Mouse (Mus musculus): Measurements from ENCODE around the gene Gtf2h5. TPM values are rescaled to one million over a fixed set of nuclear protein-coding genes. Genes with fewer than 3 reads are reported as not detected.
A peak's percentile ranks its signal among the peaks of the same experiment; 100 is the strongest.

Gtf2h5 gene
- 37.4 and 39.6 TPM in 2 replicates for total RNA-seq (2017)

DNA sequence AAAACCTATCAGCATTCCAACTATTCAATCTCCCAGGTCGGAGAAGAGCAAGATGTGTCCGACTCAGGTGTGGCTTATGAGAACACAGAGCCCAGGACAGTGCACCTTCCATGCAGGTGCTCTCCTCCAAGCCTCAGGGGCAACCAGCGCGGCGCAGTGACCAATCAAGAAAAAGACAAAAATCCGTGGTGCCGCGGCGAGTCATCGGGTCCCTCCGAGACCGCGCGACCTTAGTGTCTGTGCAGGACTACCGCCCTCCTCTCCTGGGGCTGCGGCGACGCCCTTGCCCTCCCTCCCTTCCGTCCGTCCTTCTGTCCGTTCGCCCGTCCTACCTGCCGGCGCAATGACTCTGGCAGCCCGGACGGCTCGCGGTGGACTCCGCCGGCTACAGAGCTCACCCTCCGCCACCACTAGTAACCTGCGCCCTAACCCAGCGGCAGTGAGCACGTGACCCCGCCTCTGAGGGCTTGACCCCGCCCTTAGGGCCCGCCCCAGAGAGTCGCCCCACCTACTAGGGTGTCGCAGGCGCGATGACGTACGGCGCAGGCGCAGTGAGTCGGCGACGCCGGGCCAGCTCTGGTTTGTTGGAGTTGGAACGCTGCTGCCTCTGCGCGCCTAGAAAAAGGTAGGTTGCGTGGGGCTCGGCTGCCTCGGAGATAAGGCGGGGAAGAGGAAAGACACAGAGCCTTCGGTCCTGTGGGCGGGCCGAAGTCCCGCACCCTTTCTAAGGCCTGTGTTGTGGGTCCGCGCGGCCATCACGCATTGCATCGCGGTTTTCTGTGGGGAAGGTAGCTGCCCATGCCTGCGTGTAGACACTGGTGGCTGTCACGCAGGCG, at the start of gene Gtf2h5, which contains the start of gene Serac1:
Gene Gtf2h5, plus strand, starts transcription at position 500 of the 836 bp plus-strand sequence.
Gene Serac1, minus strand, starts transcription at position 455 of the 836 bp plus-strand sequence.
- ATAC-seq (ENCODE audit: extremely low read depth, insufficient number of reproducible peaks, low FRiP score, poor library complexity, severe bottlenecking): peak; percentile 93

DNA sequence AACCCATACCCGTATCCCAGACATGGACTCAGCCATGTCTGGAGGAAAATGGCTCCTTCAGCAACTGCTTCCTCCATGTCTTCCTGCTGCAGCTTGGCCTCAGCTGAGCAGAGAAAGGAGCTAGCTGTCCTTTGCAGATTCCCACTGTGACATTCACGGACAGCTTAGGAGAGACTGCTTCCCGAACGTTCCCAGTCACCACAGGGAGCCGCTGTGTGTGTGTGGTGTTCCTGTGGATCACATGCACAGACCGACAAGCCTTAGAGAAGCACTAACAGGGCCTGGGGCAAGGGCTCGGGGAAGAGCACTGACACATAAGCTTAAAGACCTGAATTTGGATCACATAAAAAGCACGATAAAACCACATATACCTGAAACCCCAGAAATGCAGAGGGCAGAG, 43.9 kb upstream of the Gtf2h5 start:
- ATAC-seq (ENCODE audit: extremely low read depth, insufficient number of reproducible peaks, low FRiP score, poor library complexity, severe bottlenecking): no peak

DNA sequence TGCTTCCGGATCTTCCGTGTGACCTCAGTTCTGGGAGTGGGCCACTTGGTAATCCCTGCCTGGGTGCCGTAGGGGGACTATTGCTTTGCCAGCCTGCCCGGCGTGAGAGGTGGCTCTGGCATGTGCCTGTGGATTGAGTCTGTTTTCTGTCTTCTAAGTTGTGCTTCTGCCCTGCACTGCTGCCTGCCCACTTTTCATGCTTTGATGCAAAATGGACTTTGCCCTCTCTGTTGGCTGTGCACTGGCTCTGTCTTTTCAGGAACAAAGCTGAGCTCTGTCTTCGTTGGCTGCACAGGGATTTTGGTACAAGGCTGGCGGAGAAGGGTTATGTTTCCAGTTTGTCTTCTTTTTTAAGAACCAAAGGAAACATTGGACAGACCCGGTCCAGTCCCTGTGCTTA, 43.1 kb upstream of the Gtf2h5 start:
- ATAC-seq (ENCODE audit: extremely low read depth, insufficient number of reproducible peaks, low FRiP score, poor library complexity, severe bottlenecking): no peak

DNA sequence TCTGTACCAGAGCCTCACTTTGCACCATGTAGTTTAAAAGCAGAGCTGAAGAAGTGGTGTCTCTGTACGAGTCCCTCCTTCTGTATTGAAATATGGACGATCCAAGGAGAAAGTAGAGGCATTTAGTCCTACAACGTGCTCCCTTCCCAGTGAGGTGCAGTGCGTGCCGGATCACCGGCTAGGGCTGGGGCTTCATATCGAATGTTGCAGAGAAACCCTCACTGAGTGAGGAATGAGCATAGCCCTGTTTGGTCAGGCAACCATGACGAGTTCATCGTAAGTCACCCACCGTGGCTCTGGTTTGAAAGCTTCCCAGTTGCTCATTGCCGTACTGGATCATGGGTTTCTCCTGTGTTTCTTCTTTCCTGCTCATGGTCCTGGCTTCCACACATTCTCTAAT, 42.7 kb upstream of the Gtf2h5 start:
- no peak for ATAC-seq (ENCODE audit: extremely low read depth, insufficient number of reproducible peaks, low FRiP score, poor library complexity, severe bottlenecking)

DNA sequence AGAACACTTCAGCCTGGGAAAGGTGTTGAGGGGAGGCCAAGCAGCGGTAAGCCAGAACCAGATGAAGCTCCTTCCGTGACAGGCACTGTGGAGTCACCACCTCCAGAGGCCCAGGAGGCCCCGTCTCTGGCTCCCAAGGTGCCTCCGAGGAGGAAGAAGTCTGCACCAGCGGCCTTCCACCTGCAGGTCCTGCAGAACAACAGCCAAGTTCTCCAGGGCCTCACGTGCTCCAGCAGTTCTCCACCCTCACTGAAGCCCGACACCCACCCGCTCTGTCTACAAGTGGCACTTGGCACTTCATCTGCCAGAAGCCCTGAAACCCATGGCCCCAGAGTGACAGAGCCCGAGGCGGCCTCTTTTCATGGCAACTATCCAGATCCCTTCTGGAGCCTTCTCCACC, 42.1 kb upstream of the Gtf2h5 start:
- ATAC-seq (ENCODE audit: extremely low read depth, insufficient number of reproducible peaks, low FRiP score, poor library complexity, severe bottlenecking): no peak

DNA sequence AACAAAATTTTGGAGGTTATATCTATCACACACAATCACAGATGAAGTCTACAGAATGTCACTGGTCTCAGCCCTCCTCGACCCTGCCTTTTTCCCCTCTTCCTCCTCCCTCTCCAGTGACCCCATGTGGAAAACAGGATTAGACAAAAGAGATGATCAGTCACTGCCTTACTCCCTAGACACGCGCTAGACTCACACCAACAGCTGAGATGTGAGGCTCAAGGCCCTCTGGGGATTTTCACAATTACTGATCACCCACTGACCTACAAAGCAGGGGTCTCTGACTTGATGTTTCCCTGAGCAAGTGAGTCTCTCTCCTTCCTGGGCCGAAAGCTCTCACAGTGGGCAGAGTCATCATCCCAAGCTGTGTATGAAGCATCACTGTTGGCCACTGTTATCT, 26.8 kb upstream of the Gtf2h5 start:
- ATAC-seq (ENCODE audit: extremely low read depth, insufficient number of reproducible peaks, low FRiP score, poor library complexity, severe bottlenecking): no peak

DNA sequence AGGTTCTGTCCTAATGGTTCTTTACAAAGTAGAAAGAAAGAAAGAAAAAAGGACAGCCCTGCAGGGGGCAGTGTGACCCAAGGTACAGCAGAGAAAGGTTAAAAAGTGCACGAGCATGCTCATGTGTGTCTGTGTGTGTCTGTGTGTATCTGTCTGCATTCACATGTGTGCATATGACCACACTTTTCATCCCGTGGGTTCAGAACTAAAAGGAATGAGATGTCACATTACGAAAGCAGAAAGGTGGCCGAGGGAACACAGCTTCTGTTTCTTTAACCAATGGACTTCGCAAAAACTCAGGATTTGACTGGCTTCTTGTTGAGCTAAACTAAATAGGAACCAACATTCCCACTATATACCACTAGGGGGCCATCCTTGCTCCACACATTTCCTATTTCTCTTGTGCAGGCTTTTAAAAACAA, 24.6 kb upstream of the Gtf2h5 start:
- peak; percentile 46; the same call in 1 of the 2 replicates for ATAC-seq (ENCODE audit: extremely low read depth, insufficient number of reproducible peaks, low FRiP score, poor library complexity, severe bottlenecking)

DNA sequence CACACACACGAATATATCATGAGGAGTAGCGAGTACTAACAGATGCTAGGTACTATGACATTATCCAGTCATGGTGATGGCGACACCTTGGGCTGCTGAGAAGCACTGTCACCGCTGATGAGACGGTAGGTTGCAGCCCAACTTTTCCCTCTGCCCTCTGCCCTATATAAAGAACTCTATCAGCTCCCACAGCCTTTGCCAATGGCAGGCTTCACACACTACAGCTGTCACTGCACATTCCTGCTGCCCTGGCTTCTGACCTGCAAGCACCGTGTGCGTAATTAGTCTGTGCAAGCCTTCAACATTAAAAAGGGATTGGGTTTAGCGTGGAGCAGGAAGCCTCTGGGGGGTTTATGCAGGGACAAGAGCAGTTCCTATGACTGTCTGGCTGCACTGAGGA, 16.8 kb upstream of the Gtf2h5 start:
- ATAC-seq (ENCODE audit: extremely low read depth, insufficient number of reproducible peaks, low FRiP score, poor library complexity, severe bottlenecking): no peak

DNA sequence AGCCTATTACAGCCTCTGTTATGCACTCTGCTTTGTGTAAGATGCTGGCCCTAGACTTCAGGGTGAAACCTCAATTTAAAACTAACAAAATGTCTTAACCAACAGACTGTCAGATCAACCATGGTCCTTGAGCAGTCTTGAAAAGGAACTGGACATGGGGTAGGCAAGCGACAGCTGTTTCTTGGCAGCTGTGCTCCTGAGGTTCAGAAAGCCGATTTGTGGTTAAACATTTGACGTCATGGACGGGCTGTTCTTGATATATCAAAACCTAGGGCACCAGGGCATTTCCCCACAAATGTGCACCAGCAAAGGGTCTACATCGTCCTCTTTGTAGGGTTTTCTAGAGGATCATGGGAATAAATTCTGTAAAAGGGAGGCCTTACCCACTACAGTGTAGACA, 16.1 kb upstream of the Gtf2h5 start:
- no peak for ATAC-seq (ENCODE audit: extremely low read depth, insufficient number of reproducible peaks, low FRiP score, poor library complexity, severe bottlenecking)

DNA sequence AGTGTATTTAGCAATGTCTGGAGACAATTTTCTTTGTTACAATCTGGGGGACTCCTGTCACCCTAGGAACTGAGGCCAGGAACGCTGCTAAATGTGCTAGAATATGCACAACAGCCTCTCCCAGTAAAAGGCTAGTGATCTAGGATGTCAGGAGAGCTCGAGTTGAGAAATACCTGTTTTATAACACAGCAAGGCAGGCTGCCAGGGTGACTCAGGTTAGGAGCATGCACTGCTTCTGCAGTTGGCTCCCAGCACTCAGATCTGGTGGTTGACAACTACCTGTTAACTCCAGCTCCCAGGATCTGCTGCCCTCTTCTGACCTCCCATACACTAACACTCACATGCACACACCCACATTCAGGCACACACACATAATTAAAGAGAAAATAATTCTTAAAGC, 13.6 kb upstream of the Gtf2h5 start:
- no peak for ATAC-seq (ENCODE audit: extremely low read depth, insufficient number of reproducible peaks, low FRiP score, poor library complexity, severe bottlenecking)

DNA sequence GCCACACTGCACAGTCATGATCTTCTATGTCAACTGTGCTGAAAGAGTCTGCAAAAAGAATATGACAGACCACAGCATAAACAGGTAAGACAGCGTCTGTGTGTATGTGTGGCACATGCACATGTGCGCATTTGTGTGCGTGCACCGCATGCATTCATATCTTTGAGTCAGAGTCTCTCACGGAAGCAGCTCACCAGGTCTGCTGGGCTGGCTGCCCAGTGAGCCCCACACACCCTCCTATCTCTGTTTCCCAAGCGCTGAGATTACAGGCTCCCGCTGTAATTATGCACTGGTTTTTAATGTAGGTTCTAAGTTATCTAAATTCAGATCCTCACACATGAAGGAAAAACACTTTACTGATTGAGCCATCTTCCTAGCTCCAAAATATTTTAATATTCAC, 12.0 kb upstream of the Gtf2h5 start:
- no peak for ATAC-seq (ENCODE audit: extremely low read depth, insufficient number of reproducible peaks, low FRiP score, poor library complexity, severe bottlenecking)

DNA sequence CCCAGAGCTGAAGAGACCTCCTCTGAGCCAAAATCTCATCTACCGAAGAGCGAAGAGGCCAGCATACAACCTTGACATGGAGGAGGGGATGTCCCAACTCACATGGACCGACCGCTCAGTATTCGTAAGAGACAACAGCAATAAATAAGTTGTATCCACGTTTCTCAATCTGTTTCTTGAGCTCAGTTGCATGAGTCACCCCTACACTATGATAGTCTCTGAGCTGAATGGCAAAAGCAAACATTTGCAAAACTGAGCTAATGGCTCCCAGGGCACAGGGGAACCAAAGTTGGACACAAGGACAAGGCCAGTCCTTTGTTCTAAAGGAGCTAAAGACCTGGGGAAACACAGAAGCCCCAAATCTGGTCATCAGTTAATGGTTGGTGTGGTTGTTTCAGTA, 9.7 kb upstream of the Gtf2h5 start:
- ATAC-seq (ENCODE audit: extremely low read depth, insufficient number of reproducible peaks, low FRiP score, poor library complexity, severe bottlenecking): no peak

DNA sequence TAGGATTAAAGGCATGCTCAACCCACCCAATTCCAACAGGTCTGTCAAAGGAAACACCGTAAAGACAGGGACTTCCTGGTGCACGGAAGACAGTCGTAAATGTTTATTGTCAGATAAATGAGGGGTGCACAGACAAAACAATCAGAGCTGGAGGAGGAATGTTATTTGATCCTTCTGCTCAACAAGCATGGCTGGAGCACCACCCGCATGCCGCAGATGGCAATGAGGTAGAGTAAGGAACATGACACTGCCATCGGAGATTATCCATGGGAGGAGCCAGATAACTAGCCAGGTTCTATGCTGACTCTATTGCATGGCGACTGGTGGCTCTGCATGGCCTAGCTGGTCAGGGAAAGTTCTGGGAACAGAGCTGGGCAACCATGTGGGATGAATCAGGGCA, 6.2 kb upstream of the Gtf2h5 start:
- no peak for ATAC-seq (ENCODE audit: extremely low read depth, insufficient number of reproducible peaks, low FRiP score, poor library complexity, severe bottlenecking)

DNA sequence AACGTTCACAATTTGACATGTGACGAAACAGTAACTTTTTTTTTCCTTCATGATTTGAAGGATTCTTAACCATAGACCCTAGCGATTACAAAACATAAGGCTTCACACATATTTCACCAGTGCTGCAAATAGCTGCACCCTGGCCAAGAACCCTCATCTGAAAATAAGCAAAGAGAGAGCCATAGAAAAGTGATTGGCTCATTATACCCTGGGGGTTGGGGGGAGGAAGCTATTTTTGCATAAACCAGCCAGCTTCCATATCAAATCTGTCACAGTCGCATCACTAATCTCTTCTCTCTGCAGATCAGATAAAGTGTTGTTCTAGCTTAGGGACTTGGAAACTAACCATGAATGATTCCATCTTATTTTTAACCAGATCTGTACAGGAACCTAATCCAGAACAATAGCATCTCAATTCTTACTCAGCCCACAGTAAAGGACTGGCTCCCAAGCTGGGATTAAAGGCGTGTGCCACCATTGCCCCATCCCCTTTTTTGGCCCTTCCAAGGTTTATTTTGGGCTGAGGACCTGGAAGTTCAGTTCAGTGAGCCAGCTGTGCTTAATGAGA, 3.8 kb downstream of the Gtf2h5 start:
- no peak for ATAC-seq (ENCODE audit: extremely low read depth, insufficient number of reproducible peaks, low FRiP score, poor library complexity, severe bottlenecking)

DNA sequence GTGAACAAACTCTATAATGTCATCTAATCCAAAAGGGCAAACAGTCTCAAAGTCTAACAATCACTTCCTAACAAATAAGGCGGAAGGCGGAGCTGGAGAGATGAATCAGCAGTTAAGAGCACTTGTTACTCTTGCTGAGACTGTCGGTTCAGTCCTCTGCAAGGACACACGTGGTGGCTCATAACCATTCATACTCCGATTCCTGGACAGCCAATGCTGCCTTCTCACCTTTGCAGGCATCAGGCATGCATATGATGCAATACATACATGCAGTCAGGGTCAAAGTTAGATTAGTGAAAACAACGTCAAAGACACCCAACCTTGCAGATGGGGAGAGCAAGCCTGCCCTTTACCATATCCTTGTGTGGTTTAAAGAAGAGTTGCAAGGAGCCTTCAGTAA, 12.0 kb downstream of the Gtf2h5 start:
- no peak for ATAC-seq (ENCODE audit: extremely low read depth, insufficient number of reproducible peaks, low FRiP score, poor library complexity, severe bottlenecking)

DNA sequence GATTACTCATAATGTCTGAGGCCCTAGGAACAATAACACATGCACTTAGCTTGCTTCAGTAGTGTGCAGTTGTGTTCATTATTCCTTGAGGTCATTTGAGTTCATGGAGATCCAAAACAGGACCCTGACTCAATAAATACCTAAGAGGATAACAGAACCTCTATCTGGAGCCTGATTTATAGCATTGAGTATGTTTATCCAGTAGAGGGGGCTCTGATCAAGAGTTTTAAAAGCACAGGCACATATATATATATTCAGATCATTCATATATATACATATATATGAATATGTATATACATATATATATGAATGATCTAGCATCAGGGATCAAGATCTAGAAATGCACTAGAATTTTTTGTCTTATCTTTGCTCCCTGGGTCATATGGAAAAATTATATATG, 16.0 kb downstream of the Gtf2h5 start:
- ATAC-seq (ENCODE audit: extremely low read depth, insufficient number of reproducible peaks, low FRiP score, poor library complexity, severe bottlenecking): no peak

DNA sequence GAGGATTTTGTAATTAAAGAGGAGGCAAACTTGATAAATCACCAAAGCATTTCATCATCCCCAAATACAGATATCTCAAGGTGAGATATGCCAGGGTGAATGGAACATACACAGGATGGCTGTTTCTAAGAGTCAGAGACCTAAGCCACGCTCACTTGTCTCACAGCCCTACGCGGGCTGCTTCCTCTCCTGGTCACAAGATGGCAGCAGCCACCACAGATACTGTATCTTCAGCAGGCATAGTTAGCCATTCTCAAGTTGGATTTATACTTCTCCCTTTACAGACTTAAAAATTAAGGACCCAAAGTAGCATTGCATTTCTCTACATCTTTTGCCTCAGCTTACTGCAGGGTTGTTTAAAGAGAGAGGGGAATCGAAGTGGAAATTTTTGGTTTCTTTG, 18.3 kb downstream of the Gtf2h5 start:
- ATAC-seq (ENCODE audit: extremely low read depth, insufficient number of reproducible peaks, low FRiP score, poor library complexity, severe bottlenecking): peak; percentile 69; the same call in 1 of the 2 replicates

DNA sequence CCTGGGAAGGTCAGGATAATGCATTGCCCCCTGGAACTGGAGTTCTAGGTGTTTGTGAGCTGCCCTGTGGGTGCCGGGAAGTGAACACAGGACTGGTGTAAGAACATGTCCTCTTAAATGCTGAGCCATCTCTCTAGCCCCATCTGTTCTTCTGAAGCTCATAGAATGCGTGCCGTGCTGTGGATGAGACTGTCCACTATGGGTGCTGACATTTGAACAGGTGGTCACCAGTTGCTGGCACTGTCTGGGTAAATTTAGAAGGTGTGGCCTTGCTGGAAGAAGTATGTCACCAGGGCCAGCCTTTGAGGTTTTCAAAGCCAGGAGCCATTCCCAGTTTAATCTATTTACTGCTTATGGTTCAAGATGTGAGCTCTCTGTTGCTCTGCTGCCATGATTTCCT, 22.7 kb downstream of the Gtf2h5 start:
- ATAC-seq (ENCODE audit: extremely low read depth, insufficient number of reproducible peaks, low FRiP score, poor library complexity, severe bottlenecking): no peak

DNA sequence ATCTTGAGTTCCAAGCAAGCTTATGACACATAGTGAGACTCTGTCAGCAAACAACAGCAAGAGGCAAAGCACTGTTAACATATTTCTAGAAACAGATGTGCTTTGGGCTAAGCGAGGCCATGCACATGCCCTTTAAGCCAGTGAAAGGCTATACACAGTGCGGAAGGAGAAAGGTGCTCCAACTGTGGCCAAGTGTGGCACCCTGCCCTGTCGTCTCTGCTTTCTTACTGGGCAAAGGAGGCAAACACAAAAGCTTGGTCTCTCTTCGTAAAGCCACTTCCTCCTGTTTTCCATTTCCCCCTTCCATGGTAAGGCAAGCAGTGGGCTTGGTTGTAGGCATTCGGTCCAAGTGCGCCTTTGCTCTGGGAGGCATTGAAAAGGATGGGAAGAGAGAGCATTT, 24.0 kb downstream of the Gtf2h5 start:
- ATAC-seq (ENCODE audit: extremely low read depth, insufficient number of reproducible peaks, low FRiP score, poor library complexity, severe bottlenecking): no peak

DNA sequence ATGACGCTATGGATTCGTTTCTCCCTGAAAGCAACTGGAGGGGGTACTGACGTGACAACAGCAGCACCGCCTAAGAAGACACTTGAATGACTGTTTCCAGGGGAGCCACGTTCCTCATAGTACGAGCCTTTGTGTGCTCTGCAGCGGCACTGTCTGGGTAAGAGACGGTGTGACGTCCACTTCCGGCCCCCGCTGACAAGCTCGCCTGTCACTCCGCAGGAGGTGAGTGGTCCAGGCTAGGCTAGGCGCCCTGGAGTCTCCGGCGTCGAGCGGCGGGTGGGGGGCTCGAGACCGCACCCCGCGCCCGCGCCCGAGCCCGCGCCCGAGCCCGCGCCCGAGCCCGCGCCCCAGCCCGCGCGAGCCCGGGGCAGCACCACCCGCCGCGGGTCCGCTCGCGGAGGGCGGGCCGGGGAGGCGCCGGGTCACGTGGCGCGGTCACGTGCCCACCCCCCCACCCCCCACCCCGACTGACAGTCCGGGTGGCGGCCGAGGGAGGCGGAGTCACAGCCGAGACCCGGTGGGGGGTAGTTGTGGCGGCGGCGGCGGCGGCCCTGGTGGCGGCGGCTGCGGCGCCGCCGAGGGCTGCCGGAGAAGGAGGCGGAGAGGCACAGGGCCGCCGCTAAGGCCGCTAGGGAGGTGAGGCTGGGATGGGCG, 26.9 kb downstream of the Gtf2h5 start, which contains the start of gene Tulp4:
Gene Tulp4, plus strand, starts transcription at position 77 of the 654 bp plus-strand sequence.
- peak; percentile 88 for ATAC-seq (ENCODE audit: extremely low read depth, insufficient number of reproducible peaks, low FRiP score, poor library complexity, severe bottlenecking)
